Mouse (Mus musculus): ENCODE data around the gene Clcn3.
"Not testable (repeated sequence)": the region's sequence is repeated elsewhere in the genome, so short reads cannot be mapped to it uniquely, and the experiment has no call there.

Clcn3 gene

DNA sequence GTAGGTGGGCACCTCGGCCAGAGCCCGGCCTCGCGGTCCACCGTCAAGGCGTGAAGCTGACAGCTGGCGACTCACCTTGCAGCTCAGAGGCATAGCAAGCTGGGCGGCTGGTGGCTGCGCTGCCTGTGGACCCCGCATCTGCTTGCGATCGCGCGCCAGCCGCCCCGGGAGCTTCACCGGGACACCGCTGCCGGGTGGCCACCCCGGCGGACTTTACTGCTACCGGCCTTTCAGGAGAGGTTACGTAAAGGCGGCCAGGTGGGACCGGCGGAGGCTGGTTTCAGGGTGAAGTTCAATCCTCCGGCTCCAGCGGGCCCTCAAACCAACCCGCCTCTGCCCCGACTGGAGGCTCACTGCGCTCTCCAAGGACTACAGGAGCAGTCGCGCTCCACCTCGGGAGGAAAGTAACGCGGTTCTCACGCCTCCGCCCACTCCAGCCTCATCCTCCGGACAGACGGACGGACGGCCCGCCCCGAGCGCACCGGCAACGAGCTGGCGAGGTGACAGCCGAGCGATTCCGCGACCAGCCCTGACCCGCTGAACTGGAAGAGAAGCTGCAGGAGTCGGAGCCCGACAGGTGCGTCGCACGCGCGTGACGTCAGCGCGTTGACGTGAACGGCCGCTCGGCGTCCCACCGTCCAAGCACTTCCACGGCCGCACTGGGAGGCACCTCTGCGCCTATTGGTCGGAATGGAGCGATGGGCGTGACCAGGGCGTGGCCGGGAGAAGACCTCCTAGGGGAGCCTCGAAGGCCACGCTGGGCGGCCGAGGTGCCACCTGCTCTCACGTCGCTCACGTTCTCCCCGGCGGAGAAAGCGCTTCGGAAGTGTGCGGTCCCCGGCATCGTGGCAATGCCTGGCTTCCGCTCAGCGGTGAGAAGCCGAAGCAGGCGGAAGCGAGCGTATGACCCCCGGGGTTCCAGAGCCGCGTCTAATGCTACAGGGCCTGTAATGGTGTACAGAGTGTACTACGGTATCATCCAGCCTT, at the start of gene Clcn3:
Gene Clcn3 (minus strand): TSS at position 600 of the 987 bp plus-strand sequence.
- peak; percentile 100 for DNase-seq (ENCODE audit: low read depth, low spot score)

DNA sequence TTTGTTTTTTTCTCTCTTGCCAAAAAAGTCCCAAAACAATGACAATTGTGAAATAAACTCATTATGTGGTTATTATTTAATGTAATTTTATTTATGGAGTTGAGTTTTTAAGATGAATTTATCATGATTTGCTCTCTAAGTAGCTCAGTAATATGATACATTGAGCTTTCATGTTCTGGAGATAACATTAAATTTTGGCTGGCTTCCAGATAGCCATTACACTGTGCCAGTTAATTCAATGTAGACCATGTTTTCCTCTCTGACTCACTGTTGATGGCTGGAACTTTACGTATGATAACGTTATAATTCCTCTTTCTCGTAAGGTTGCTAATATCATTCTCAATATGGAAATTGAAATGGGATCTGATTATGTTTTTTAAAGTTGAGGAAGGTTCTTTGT, 13.4 kb upstream of the Clcn3 start:
- no peak for DNase-seq (ENCODE audit: low read depth, low spot score)

DNA sequence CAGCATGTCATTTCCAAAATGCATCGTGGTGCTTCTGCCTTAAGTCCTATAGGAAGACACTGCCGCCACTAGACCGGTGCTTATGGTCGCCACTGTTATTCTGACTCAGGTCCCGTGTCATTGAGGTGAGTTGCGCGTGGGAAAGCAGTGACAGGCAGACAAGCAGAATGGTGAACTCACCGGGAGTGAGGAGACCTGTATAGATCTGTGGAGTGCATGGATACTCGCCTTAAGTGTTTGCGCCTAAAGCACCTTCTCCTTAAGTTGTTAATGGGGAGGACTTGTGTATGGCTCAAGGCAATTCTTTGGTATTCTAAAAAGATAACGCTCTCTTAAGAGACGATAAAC, 10.5 kb upstream of the Clcn3 start:
- no peak for DNase-seq (ENCODE audit: low read depth, low spot score)

DNA sequence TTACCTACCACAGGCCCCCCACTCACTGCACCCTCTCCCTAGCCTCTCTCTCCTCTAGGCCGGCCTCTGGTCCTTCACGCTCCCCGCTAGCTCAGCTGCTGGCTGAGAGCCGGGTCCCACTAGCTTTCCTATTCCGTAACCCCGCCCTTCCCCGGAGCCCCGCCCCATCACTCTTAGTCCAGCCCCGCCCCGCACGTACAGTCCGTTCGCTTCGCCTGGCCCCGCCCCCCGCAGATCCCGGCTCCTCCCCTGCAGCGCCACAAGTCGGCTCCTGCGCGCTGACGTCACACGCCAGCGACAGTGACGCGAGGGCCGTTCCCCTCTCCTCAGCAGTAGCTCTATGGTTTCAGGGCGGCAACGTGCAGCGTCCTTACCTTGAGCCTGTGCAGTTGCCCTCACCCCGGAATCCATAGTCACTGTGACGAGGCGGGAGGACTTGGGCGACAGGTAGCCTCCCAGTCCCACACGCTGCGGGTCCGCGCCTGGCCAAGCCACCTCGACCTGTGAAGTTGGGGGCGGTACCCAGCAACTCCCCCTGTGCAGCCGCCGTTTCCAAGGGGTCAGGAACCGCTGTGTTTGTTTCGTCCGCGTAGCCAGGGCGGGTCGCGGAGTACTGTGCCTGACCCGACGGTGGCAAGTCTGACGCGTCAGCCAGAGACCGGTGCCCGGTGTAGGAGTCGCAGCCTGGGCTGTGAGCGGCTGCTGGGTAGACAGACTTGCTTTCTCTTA, 10.0 kb upstream of the Clcn3 start, which contains the start of gene Nek1:
Gene Nek1 (plus strand): TSS at position 286 of the 729 bp plus-strand sequence.
- peak; percentile 98 for DNase-seq (ENCODE audit: low read depth, low spot score)

DNA sequence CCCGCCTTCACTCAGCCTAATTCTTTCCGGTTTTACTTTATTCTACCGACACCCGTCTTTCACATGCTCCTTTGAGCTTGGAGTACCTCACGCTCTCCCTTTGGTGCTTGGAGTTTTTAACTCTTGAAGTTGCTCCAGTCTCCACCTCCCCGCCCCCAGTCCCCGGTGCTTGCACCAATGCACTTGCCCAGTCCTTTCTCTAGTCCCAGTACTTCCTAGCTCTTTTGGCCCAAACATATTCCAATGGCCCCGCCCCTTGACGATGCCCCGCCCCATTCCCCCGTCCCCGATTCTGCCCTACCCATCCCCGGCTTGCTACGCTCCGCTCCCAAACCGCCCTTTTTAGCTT, 9.4 kb upstream of the Clcn3 start:
- DNase-seq (ENCODE audit: low read depth, low spot score): peak; percentile 92

DNA sequence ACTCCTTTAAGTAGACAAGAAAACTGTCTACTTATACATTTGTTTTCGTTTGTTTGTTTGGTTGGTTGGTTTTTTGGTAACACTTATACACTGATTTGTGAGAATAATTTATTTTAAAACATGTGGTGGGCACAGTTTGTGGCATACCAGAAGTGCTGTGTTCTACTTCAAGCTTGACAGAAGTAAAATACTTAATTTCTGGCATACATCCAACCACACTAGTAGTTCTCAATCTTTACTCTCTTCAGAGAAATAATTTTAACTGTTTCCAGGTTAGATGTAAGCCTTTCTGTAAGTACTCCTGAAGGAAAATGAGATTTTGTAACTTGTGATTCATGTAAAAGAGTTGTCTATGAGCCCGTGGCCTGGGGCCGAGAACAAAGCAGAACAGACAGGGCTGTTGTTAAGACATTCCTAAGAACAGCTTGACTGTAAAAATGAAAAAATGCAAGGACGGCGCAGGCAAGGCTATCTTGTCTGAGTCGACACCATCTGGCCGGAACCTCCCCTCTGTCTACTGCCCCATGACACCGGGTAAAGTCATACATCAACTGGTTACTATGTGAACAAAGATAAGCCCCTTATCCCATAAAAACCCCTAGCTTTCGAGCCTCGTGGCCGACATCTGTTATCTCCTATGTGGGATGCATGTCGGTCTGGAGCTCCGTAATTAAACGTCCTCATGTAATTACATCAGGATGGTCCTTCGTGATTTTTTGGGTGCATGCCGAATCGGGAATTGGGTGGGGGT, 1.3 kb upstream of the Clcn3 start:
- not testable (repeated sequence) for DNase-seq (ENCODE audit: low read depth, low spot score)

DNA sequence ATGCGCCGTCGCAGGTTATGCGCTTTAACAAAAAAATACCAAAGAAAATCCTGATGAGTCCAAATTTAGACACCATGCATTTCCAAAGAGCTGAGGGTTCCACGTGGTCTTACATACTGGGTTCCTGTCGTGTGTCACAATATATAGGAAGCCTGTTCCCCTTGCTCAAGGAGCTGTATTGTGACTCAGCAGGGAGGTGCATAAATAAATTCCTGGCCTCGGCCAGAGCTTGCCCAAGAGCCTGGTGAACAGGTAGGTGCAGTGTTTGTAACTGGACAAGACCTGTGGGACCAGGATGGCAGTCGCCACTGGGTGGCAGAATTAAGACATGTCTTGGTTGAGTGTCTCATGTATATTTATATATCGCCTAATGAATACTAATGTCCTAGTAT, 584 bp upstream of the Clcn3 start:
- no peak for DNase-seq (ENCODE audit: low read depth, low spot score)

DNA sequence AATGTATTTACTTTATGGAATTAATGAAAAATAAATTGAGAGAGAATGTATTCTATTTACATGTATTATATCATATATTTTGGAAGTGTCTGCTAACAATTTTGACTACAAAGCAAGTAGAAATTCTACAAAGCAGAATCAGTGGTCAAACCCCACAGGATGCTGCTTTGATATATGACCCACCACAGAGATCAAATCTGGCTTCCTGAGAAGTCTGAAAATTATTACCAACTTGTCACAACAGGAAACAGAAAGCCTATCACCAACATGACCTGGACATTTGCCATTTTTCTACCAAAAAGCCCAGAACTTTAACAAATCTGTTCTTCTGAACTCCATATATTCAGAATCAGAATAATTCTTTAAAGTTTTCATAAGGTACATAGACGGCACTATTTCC, 1.7 kb downstream of the Clcn3 start:
- no peak for DNase-seq (ENCODE audit: low read depth, low spot score)

DNA sequence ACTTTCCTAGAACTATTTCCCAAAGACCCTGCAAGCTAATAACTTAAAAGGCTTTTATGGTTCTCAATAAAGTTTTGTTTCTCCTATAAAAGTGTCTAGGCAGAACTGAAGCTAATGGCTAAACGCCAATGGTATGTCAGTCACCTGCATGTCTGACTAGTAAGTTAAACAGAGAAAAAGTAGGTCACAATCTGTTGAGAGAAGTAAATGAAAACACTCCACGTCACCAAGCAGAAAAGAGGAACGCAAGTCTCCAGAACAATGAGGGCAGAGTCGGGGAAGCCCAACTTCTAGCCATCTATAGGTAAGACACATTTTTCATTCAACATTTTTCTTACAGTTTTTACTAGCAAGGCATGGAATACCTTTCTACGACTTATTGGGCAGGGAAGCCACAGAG, 4.6 kb downstream of the Clcn3 start:
- DNase-seq (ENCODE audit: low read depth, low spot score): no peak

DNA sequence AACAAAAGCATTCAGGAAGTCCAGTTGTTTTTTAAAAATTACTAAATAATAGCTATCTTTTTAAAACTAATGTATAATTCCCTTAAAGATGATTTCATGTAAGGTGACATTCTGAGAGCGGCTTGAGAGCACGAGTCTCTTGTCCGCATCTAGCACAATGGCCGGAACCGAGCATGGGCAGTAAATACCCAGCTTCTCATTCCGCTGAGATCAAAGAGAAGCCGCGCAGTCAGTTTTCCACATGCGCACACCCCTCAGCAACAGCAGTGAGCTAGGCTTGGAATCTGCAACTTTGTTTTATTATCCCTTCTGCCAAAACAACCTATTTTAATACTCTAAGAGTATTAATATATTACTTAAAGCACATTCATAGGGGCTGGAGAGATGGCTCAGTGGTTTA, 6.3 kb downstream of the Clcn3 start:
- peak; percentile 79 for DNase-seq (ENCODE audit: low read depth, low spot score)

DNA sequence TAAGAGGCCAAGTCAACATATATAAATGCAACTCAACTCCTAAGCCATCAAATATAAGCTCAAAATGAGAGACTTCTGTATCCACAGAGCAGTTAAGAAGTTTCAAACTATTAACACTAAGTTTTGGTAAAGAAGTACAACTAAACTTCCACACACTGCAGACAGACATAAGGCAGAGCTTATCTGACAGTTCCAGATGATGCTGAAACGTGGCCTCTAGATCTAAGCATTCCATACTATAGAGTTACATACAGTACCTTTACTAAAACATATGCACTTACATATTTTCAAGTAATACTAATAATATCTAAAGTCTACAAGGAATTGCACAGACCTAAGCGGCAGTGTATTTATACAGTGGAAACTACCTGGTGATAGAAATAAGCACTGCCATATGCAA, 8.3 kb downstream of the Clcn3 start:
- DNase-seq (ENCODE audit: low read depth, low spot score): no peak

DNA sequence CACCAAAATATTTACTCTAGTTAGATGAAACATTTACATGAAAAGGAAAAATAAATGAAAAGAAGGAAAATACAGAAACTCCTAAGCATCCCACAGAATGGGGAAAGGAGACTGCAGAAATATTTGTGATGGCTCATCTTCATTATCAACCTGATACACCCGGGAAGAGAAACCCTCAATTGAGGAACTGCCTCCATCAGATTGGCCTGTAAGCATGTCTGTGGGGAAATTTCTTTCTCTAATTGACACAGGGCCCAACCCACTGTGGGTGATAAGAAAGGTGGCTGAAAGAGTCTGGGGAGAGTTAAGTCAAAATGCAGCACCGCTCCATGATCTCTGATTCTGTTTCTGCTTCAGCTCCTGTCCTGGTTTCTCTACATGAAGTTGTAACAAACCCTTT, 9.7 kb downstream of the Clcn3 start:
- DNase-seq (ENCODE audit: low read depth, low spot score): no peak

DNA sequence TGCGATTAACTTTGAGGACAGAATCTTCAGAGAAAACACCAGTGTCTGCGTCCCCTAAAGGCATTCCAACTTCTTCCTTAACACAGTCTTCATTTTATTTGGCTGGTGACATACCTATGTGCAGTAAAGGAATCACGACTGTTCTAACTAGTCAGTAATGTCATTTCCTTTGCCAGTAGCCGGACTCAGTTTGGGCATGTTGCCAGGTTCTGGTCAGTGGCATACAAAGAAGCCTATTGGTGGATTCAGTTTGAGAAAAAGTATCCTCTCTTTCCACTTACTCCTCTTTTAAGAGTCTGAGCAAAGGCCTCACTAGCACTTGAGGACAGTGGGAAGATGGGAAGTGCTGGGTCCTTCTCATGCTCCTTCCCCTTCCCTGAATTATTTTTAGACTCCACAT, 11.3 kb downstream of the Clcn3 start:
- no peak for DNase-seq (ENCODE audit: low read depth, low spot score)

DNA sequence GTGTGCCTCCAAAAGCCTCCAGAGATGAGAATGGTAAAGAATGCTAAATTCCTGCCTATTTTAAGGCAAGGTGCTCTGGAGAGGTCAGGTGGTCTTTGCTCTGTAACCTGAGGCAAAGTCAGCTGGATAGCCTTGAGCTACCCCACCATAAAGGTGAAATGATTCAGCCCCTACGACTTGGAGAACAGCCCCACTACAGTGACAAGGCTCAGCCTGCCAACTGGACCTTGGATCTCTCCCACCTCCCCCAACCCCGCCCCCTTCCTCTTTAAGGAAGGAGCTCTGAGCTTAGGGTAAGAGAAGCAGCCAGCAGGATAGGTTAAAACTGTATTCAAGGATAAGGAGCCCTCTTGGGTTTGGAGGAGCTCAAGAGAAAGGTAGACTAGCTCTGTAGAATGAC, 14.0 kb downstream of the Clcn3 start:
- peak; percentile 48 for DNase-seq (ENCODE audit: low read depth, low spot score)

DNA sequence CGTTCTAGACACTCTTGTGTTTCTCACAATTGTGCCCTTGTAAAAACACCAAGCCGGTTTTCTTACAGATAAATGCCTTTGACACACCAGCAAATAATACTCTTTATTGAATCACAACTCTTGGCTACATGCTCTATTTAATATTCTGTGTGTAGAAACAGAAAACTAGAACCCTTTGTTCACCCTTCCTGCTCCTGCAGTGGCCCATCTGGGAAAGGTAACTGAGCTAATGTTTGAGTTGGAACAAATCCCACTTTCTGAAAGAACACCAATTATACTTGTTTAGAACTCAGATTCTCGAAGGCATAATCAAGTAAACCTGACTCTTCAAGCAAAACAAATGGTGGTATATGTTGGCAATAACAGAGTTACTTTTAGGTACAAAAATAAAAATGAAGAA, 17.4 kb downstream of the Clcn3 start:
- no peak for DNase-seq (ENCODE audit: low read depth, low spot score)

DNA sequence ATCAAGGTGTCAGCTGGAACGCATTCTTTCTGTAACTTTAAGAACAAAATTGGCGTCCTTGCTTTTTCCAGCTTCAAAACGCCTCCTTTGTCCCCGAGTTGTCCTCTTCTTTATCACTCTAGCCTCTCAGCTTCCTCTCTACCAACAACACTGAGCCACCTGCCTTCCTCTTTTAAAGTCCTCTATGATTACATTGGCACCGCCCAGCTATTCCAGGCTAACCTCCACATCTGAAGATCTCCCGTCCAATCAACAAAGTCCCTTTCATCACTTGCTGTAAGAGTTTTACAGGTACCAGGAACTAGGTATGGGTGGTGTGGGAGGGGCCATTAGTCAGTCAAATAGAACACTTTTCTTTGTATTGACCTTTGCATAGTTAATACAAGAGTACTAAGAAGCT, 17.8 kb downstream of the Clcn3 start:
- DNase-seq (ENCODE audit: low read depth, low spot score): peak; percentile 20

DNA sequence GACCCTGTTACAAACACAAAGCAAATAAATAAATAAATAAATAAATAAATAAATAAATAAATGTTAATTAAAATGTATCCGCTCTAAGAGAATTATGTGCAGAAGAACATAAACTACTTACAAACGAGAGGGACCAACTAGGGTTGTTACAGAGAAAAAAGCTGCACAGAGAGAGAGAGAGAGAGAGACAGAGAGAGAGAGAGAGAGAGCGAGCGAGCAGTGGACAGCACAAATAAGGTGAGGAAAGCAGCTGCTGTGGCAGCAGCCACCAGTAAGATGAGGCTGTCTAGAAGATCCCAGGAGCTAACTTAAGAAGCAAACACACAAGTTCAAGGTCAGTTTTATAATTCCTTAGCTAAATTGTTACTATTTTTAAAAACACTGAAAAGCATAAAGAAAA, 18.6 kb downstream of the Clcn3 start:
- no peak for DNase-seq (ENCODE audit: low read depth, low spot score)

DNA sequence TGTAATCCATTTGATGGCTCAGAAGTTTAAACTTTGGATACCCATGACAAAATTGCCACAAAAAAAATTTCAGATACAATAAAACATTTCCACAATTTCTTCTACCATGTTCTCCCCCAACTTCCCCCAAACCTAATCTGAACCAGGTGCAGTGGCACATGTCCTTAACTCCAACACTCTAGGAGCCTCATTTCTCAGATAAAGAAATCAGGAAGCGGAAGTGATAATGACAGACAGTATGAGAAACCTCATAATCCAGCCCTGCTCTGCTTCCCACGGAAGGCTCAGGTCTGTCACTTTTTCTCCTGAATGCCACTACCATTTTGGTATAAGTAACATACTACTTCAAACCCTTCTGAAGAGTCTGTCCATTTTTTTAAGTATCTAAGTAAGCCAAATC, 19.2 kb downstream of the Clcn3 start:
- no peak for DNase-seq (ENCODE audit: low read depth, low spot score)

DNA sequence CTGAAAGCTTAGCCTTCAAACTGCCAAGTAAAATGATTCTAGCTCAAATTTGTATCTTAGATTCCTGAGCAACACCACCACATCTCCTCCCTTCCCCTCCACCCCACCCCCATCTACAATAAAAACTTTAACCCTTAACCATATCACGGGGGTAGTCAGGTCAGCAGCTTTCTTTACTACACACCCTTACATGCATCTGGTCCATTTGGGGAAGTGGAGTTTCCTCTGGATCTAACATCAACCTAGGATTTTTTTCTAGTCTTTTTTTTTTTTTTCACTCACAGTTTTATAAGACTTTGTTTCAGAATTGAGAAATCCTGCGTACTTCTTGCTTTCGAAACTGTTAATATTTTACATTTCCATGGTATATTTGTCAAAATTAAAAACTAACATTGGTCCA, 20.3 kb downstream of the Clcn3 start:
- DNase-seq (ENCODE audit: low read depth, low spot score): no peak

DNA sequence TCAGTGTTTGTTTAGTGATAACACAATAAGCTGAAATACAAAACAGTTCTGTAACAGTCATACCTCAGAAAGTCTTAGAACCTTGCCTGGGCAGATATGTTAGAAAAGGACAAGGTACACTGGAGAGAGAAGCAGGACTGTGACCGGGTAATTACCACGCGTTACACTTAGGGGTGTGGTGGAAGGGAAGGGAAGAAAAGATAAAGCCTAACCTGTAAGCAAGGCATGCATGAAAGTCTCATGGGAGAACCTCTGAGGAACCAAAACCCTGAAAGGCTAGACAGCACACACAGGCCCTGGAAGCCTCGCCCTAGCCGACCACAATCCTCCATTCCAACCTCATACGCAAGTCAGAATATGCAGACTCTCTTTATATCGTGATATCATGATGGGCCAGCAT, 26.3 kb downstream of the Clcn3 start:
- no peak for DNase-seq (ENCODE audit: low read depth, low spot score)

DNA sequence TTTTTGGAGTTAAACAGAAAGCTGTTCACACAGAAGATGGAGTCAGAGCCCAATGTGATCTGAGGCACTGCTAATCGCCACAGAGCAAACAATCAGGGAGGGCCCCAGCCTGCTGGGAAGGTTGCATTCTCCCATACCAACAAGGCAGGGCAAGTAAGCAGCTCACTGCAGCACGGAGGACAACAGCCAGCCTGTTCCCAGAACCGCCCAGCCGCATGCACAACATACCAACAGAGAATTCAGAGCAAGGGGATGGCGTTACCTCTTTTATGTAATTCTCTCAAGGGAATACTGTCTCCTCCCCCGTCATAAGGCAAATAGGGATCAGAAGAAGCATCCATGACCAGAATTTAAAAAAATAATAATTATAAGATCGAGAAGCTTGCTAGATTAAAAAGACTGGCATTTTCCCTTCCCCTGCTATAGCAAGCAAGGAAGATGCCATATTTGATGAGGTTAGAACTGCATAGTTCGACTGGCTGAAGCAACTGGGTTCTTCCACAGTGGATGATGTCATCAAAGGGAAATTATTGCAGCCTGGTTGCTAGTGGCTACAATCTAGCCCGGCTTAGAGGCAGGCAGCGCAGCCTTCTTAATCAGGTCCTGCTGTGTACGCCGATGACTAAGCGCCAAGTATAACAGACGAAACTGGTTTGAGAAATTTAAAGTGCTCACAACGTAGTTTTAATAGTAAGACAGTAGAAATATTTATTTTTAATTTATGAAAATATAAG, 28.7 kb downstream of the Clcn3 start:
- DNase-seq (ENCODE audit: low read depth, low spot score): peak; percentile 83

DNA sequence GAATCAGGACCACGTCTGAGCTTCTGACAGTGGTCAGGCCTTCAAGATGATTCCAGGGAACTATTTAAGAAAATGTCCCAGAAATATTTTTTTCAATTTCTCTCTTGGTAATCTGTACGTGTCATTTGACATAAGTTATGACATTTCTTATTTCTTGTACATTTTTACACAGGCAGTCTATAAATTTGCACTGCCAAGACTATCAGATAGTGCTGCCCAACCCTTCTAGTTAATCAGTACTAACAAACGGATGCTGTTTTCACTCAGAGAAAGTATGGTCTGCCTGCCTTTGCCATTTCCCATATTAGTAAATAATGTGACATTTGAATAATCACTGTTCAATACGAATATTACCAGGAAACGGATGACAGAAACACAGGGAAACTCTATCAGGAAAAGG, 30.3 kb downstream of the Clcn3 start:
- no peak for DNase-seq (ENCODE audit: low read depth, low spot score)
